Mouse (Mus musculus): ENCODE data around the gene Otub2. TPM values are rescaled to one million over a fixed set of nuclear protein-coding genes. Genes with fewer than 3 reads are reported as not detected.

Otub2 gene
- polyA plus RNA-seq (2012; rRNA removed): 0.75 and 0.85 TPM in 2 replicates

DNA sequence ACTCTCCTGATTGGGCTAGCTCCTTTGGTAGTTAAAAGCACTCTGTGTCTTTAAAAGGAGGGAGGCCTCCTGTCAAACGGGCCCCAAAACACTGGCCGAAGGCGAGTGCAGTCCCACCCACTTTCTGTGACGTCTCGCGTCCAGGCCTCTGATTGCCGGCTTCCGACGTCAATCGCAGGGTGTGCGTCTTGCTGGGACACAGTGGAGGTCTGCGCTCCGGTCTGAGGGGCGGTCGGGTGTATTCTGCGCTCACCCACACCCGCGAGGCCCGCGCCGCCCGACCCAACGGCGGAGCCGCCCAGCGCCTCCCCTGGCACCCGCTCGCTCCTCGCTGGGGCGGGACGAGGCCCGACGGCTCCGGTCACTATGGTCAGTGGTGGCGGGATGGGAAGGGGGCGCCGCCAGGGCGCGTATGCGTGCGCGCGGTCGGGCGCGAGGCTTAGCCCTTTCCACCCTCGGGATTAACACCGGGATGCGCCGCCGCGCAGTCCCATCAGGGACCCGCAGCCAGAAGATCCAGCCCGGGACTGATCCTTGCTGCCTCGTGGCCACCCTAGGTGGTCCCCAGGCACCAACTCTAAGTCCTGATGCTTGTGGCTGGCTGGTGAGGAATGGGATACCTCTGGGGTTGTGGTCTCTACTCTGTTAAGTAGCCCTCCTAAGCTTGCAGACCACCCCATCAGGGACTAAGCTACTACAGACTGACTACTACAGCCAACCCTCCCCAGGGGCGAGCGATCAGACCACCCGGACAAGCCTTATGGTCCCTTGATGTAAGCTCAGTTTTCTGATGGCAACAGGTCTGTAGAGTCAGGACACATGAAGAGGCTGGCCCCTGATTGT lies at the start of gene Otub2:
Gene Otub2 (plus strand): TSS at position 178 of the 843 bp plus-strand sequence.
- Histone ChIP-seq H3K4me3 (ENCODE audit: low read depth, low read length) (peak within 1 kb of the TSS; percentile 95), H3K27me3 (ENCODE audit: control insufficient read depth, insufficient read depth, low read length) (no peaks in the 10 kb centered on the region), H3K27ac (ENCODE audit: insufficient read depth, low read depth, low read length) (no peak within 1 kb of the TSS), H3K4me1 (ENCODE audit: control insufficient read depth, insufficient read depth, insufficient read length, low read length) (peaks cover 6% of the 10 kb centered on the region; the same call in 1 of the 2 replicates), H3K36me3 (ENCODE audit: control insufficient read depth, insufficient read depth, low read length) (no peaks in the 10 kb centered on the region)
- 2% methylated on average over 58 of the region's 58 CpGs for WGBS
- TF ChIP-seq POLR2A (IDR thresholded peaks at IDR 0.05; ENCODE audit: low read depth, low read length) (no peak), CTCF (IDR thresholded peaks at IDR 0.05; ENCODE audit: extremely low read depth, insufficient read length, insufficient replicate concordance, low read depth, low read length) (no peak)

DNA sequence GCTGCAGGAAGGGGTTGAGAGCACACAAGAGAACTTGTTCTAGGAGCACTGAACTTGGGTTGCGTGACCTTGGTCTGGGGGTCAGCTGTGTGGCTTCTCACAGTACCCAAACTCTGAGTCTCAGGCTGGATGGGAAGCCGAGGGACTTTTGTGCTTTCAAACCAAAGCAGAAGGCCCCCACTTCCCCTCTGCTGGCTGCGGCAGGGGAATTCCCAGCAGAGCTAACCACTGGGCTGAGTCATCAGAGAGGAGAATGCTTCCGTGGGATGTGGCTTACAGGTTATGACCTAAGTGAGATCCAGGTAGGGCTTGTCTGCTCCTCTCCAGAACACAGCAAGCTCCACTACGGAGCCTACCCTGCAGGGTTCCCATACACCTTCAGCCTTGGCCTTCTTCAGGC lies 47.3 kb upstream of the Otub2 start:
- TF ChIP-seq CTCF (IDR thresholded peaks at IDR 0.05; ENCODE audit: extremely low read depth, insufficient read length, insufficient replicate concordance, low read depth, low read length) (no peak), POLR2A (IDR thresholded peaks at IDR 0.05; ENCODE audit: low read depth, low read length) (no peak)
- Histone ChIP-seq H3K27me3 (ENCODE audit: control insufficient read depth, insufficient read depth, low read length) (no peaks in the 10 kb centered on the region), H3K36me3 (ENCODE audit: control insufficient read depth, insufficient read depth, low read length) (no peaks in the 10 kb centered on the region), H3K4me1 (ENCODE audit: control insufficient read depth, insufficient read depth, insufficient read length, low read length) (peaks cover 3% of the 10 kb centered on the region; the same call in 1 of the 2 replicates), H3K4me3 (ENCODE audit: low read depth, low read length) (no peak overlapping the region), H3K27ac (ENCODE audit: insufficient read depth, low read depth, low read length) (peak overlapping the region; percentile 61)
- WGBS: 63% methylated on average over 5 of the region's 5 CpGs

DNA sequence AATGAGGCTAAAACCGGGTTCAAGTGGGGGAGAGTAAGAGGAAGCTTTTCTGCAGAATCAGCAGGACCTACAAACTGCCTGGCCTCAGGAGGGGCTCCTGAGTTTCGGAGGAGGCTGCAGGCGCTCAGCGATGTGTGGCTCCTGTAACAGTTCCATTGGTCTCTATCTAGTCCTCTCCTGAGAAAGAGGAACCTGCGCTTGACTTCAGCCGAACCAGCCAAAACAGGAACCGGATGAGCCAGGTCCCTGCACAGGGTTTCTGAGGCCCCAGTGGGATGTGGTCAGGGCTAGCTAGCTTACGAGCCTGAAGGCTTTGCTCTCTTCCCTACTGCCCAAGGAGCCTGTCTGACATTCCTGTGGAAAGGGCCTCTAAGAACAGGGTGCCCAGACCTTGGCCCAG lies 45.0 kb upstream of the Otub2 start:
- H3K4me1 ChIP-seq (ENCODE audit: control insufficient read depth, insufficient read depth, insufficient read length, low read length): peaks cover 3% of the 10 kb centered on the region; the same call in 1 of the 2 replicates
- 69% methylated on average over 8 of the region's 8 CpGs for WGBS
- no peaks in the 10 kb centered on the region for H3K36me3 ChIP-seq (ENCODE audit: control insufficient read depth, insufficient read depth, low read length)
- no peaks in the 10 kb centered on the region for H3K27me3 ChIP-seq (ENCODE audit: control insufficient read depth, insufficient read depth, low read length)
- H3K4me3 ChIP-seq (ENCODE audit: low read depth, low read length): no peak overlapping the region
- TF ChIP-seq CTCF (IDR thresholded peaks at IDR 0.05; ENCODE audit: extremely low read depth, insufficient read length, insufficient replicate concordance, low read depth, low read length) (no peak), POLR2A (IDR thresholded peaks at IDR 0.05; ENCODE audit: low read depth, low read length) (no peak)
- peak overlapping the region; percentile 78 for H3K27ac ChIP-seq (ENCODE audit: insufficient read depth, low read depth, low read length)

DNA sequence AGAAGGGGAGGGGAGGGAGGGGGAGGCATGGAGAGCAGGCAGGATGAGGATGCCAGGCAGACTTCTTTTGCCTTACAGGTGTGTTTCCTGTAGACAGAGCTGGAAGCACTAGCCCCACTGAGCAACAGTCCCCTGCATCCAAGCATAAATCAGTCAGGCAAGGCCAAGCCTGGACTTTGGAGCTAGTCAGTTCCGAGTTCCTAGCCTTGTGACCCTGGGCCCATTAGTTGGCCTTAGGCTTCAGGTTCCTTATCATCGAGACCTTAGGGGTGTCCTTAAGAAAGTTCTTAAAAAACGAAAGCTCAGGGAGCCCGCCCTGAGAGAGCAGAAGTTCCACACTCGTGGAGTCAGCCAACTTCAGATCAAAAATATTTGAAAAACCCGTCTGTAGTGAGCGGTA lies 43.5 kb upstream of the Otub2 start:
- 70% methylated on average over 7 of the region's 7 CpGs for WGBS
- Histone ChIP-seq H3K4me3 (ENCODE audit: low read depth, low read length) (no peak overlapping the region), H3K4me1 (ENCODE audit: control insufficient read depth, insufficient read depth, insufficient read length, low read length) (peaks cover 3% of the 10 kb centered on the region; the same call in 1 of the 2 replicates), H3K27me3 (ENCODE audit: control insufficient read depth, insufficient read depth, low read length) (no peaks in the 10 kb centered on the region), H3K27ac (ENCODE audit: insufficient read depth, low read depth, low read length) (peak overlapping the region; percentile 9; the same call in 1 of the 2 replicates), H3K36me3 (ENCODE audit: control insufficient read depth, insufficient read depth, low read length) (no peaks in the 10 kb centered on the region)
- no peak for TF ChIP-seq CTCF (IDR thresholded peaks at IDR 0.05; ENCODE audit: extremely low read depth, insufficient read length, insufficient replicate concordance, low read depth, low read length)
- TF ChIP-seq POLR2A (IDR thresholded peaks at IDR 0.05; ENCODE audit: low read depth, low read length): no peak

DNA sequence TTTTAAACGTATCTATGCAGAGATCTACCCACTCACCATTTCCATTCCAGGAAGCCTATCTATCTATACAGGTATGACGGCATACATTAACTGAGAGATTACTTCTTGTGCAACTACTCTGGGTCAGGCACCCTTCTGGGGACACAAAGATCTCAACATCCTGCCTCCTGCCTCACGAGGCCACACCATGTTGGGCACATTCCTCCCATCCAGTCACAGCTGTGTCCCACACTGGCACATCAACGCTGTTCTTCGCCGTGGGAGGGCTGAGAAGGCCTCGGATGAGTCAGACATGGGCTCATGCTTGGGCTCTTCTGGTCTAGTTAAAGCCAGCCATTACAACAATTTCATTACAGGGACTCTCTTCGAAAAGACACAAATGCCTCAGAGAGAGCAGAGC lies 41.5 kb upstream of the Otub2 start:
- no peaks in the 10 kb centered on the region; the same call in 1 of the 2 replicates for H3K4me1 ChIP-seq (ENCODE audit: control insufficient read depth, insufficient read depth, insufficient read length, low read length)
- TF ChIP-seq CTCF (IDR thresholded peaks at IDR 0.05; ENCODE audit: extremely low read depth, insufficient read length, insufficient replicate concordance, low read depth, low read length) (no peak), POLR2A (IDR thresholded peaks at IDR 0.05; ENCODE audit: low read depth, low read length) (no peak)
- WGBS: 74% methylated on average over 8 of the region's 8 CpGs
- H3K4me3 ChIP-seq (ENCODE audit: low read depth, low read length): no peak overlapping the region
- H3K36me3 ChIP-seq (ENCODE audit: control insufficient read depth, insufficient read depth, low read length): no peaks in the 10 kb centered on the region
- no peaks in the 10 kb centered on the region for H3K27me3 ChIP-seq (ENCODE audit: control insufficient read depth, insufficient read depth, low read length)
- 0 out of 2 replicates have a peak overlapping the region, but pooled peaks have one; percentile 21 for H3K27ac ChIP-seq (ENCODE audit: insufficient read depth, low read depth, low read length)

DNA sequence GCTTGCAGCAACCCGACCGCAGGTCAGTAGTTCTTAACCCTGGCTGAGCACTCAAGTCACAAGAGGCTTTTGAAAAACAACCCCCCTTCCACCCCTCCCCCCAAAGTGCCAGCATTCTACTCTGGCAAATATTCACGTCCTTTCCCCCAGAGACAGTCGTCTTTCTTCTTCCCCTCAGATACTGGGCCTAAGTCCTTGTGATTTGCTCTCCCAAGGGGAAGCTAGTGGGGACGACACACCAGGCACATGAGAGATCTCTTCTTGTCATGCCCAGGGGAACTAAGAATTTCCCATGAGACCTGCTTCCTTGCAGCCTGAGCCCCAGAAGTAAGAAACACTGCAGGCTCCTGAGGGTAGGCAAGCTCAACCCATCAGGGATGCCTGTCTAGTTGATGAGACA lies 41.1 kb upstream of the Otub2 start:
- H3K4me3 ChIP-seq (ENCODE audit: low read depth, low read length): no peak overlapping the region
- no peaks in the 10 kb centered on the region for H3K27me3 ChIP-seq (ENCODE audit: control insufficient read depth, insufficient read depth, low read length)
- WGBS: 58% methylated on average over 5 of the region's 5 CpGs
- H3K36me3 ChIP-seq (ENCODE audit: control insufficient read depth, insufficient read depth, low read length): no peaks in the 10 kb centered on the region
- 0 out of 2 replicates have a peak overlapping the region, but pooled peaks have one; percentile 21 for H3K27ac ChIP-seq (ENCODE audit: insufficient read depth, low read depth, low read length)
- TF ChIP-seq CTCF (IDR thresholded peaks at IDR 0.05; ENCODE audit: extremely low read depth, insufficient read length, insufficient replicate concordance, low read depth, low read length) (no peak), POLR2A (IDR thresholded peaks at IDR 0.05; ENCODE audit: low read depth, low read length) (no peak)
- no peaks in the 10 kb centered on the region; the same call in 1 of the 2 replicates for H3K4me1 ChIP-seq (ENCODE audit: control insufficient read depth, insufficient read depth, insufficient read length, low read length)

DNA sequence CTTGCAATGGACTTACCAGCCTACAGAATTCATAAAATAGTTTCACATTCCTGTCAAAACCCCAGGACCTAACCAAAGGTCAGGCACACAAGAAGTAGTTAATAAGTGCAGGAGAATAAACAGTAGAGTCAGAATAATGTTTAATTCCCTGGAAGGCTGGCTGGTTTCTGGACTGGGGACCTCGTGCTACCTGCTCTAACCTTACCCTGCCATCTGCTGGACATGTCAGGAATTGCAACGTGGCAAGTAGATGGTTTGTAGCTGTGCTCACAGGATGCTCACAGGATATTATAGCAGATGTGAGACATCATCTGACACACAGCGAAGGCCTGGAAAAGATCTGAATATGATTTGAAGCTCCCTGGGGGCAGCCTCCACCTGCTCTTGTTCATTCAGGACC lies 40.0 kb upstream of the Otub2 start:
- no peaks in the 10 kb centered on the region for H3K27me3 ChIP-seq (ENCODE audit: control insufficient read depth, insufficient read depth, low read length)
- TF ChIP-seq CTCF (IDR thresholded peaks at IDR 0.05; ENCODE audit: extremely low read depth, insufficient read length, insufficient replicate concordance, low read depth, low read length) (peak; percentile 89; the same call in 1 of the 2 replicates), POLR2A (IDR thresholded peaks at IDR 0.05; ENCODE audit: low read depth, low read length) (no peak)
- no peak overlapping the region for H3K27ac ChIP-seq (ENCODE audit: insufficient read depth, low read depth, low read length)
- H3K4me3 ChIP-seq (ENCODE audit: low read depth, low read length): no peak overlapping the region
- H3K36me3 ChIP-seq (ENCODE audit: control insufficient read depth, insufficient read depth, low read length): no peaks in the 10 kb centered on the region
- no peaks in the 10 kb centered on the region for H3K4me1 ChIP-seq (ENCODE audit: control insufficient read depth, insufficient read depth, insufficient read length, low read length)
- WGBS: 3% methylated on average over 3 of the region's 3 CpGs

All from small intestine, adult 2 months (tissue).